Mouse (Mus musculus): ENCODE measurements at regions not wholly inside any gene's neighbourhood (a gene's known extent, or its start where the extent isn't known, plus 50 kb on each side); places are given as distances from the start of the nearest gene placed in this dataset.

- Histone ChIP-seq H3K27me3 (ENCODE audit: control insufficient read depth, insufficient read depth, low read length) (peaks cover 5% of the 10 kb centered on the region; the same call in 1 of the 2 replicates), H3K27ac (ENCODE audit: low read depth, low read length) (no peak overlapping the region), H3K4me2 (no peak overlapping the region), H3K4me3 (ENCODE audit: low read depth, low read length) (no peak overlapping the region), H3K36me3 (ENCODE audit: control insufficient read depth, insufficient read depth, low read length) (no peaks in the 10 kb centered on the region), H3K4me1 (ENCODE audit: control insufficient read depth, insufficient read depth, low read length) (peaks cover 10% of the 10 kb centered on the region; the same call in 1 of the 2 replicates), H3K9me3 (ENCODE audit: control insufficient read depth, low read length) (peaks cover 4% of the 10 kb centered on the region; the same call in 1 of the 2 replicates), H3K9ac (ENCODE audit: low read length) (no peak overlapping the region)
- ATAC-seq (ENCODE audit: low FRiP score) (no peak), DNase-seq (ENCODE audit: low spot score, missing footprints) (peak; percentile 65)
- WGBS: 90% methylated on average over 5 of the region's 5 CpGs
Measured at GRCm38 (mm10) chr2:173344221-173344620, 67.9 kb upstream of the Pmepa1 start.

GRCm38 (mm10) chr2:173347341-173347740, 71.0 kb upstream of the Pmepa1 start:
- ATAC-seq (ENCODE audit: low FRiP score): no peak
- 76% methylated on average over 11 of the region's 11 CpGs for WGBS
- Histone ChIP-seq H3K4me2 (no peak overlapping the region), H3K27ac (ENCODE audit: low read depth, low read length) (no peak overlapping the region), H3K9me3 (ENCODE audit: control insufficient read depth, low read length) (peaks cover 4% of the 10 kb centered on the region; the same call in 1 of the 2 replicates), H3K27me3 (ENCODE audit: control insufficient read depth, insufficient read depth, low read length) (no peaks in the 10 kb centered on the region), H3K4me1 (ENCODE audit: control insufficient read depth, insufficient read depth, low read length) (no peaks in the 10 kb centered on the region), H3K9ac (ENCODE audit: low read length) (no peak overlapping the region), H3K36me3 (ENCODE audit: control insufficient read depth, insufficient read depth, low read length) (no peaks in the 10 kb centered on the region), H3K4me3 (ENCODE audit: low read depth, low read length) (no peak overlapping the region)
- DNase-seq (ENCODE audit: low spot score, missing footprints): no peak

GRCm38 (mm10) chr2:173348757-173349156, 72.4 kb upstream of the Pmepa1 start:
- Histone ChIP-seq H3K27ac (ENCODE audit: low read depth, low read length) (no peak overlapping the region), H3K9ac (ENCODE audit: low read length) (no peak overlapping the region), H3K27me3 (ENCODE audit: control insufficient read depth, insufficient read depth, low read length) (no peaks in the 10 kb centered on the region), H3K9me3 (ENCODE audit: control insufficient read depth, low read length) (peaks cover 4% of the 10 kb centered on the region; the same call in 1 of the 2 replicates), H3K4me1 (ENCODE audit: control insufficient read depth, insufficient read depth, low read length) (no peaks in the 10 kb centered on the region), H3K4me3 (ENCODE audit: low read depth, low read length) (no peak overlapping the region), H3K36me3 (ENCODE audit: control insufficient read depth, insufficient read depth, low read length) (no peaks in the 10 kb centered on the region), H3K4me2 (no peak overlapping the region)
- no peak for ATAC-seq (ENCODE audit: low FRiP score)
- WGBS: 85% methylated on average over 3 of the region's 3 CpGs
- DNase-seq (ENCODE audit: low spot score, missing footprints): peak; percentile 73

GRCm38 (mm10) chr2:173349510-173349909, 73.2 kb upstream of the Pmepa1 start:
- ATAC-seq (ENCODE audit: low FRiP score): no peak
- 90% methylated on average over 9 of the region's 9 CpGs for WGBS

GRCm38 (mm10) chr2:173349910-173350309, 73.6 kb upstream of the Pmepa1 start:
- Histone ChIP-seq H3K4me1 (ENCODE audit: control insufficient read depth, insufficient read depth, low read length) (no peaks in the 10 kb centered on the region), H3K27me3 (ENCODE audit: control insufficient read depth, insufficient read depth, low read length) (no peaks in the 10 kb centered on the region), H3K36me3 (ENCODE audit: control insufficient read depth, insufficient read depth, low read length) (no peaks in the 10 kb centered on the region), H3K4me3 (ENCODE audit: low read depth, low read length) (no peak overlapping the region), H3K4me2 (no peak overlapping the region), H3K9ac (ENCODE audit: low read length) (no peak overlapping the region), H3K9me3 (ENCODE audit: control insufficient read depth, low read length) (no peaks in the 10 kb centered on the region), H3K27ac (ENCODE audit: low read depth, low read length) (no peak overlapping the region)
- no peak for ATAC-seq (ENCODE audit: low FRiP score)
- WGBS: 81% methylated on average over 4 of the region's 4 CpGs
- DNase-seq (ENCODE audit: low spot score, missing footprints): peak; percentile 69

More at GRCm38 (mm10) chr2:173349510-173349909, 73.2 kb upstream of the Pmepa1 start:
- Histone ChIP-seq H3K4me3 (ENCODE audit: low read depth, low read length) (no peak overlapping the region), H3K9me3 (ENCODE audit: control insufficient read depth, low read length) (no peaks in the 10 kb centered on the region; the same call in 1 of the 2 replicates), H3K27me3 (ENCODE audit: control insufficient read depth, insufficient read depth, low read length) (no peaks in the 10 kb centered on the region), H3K4me1 (ENCODE audit: control insufficient read depth, insufficient read depth, low read length) (no peaks in the 10 kb centered on the region), H3K36me3 (ENCODE audit: control insufficient read depth, insufficient read depth, low read length) (no peaks in the 10 kb centered on the region), H3K9ac (ENCODE audit: low read length) (no peak overlapping the region), H3K27ac (ENCODE audit: low read depth, low read length) (no peak overlapping the region), H3K4me2 (no peak overlapping the region)
- no peak for DNase-seq (ENCODE audit: low spot score, missing footprints)

- Histone ChIP-seq H3K4me2 (no peak overlapping the region), H3K4me3 (ENCODE audit: low read depth, low read length) (no peak overlapping the region), H3K27ac (ENCODE audit: low read depth, low read length) (no peak overlapping the region), H3K27me3 (ENCODE audit: control insufficient read depth, insufficient read depth, low read length) (no peaks in the 10 kb centered on the region), H3K4me1 (ENCODE audit: control insufficient read depth, insufficient read depth, low read length) (no peaks in the 10 kb centered on the region), H3K36me3 (ENCODE audit: control insufficient read depth, insufficient read depth, low read length) (no peaks in the 10 kb centered on the region), H3K9me3 (ENCODE audit: control insufficient read depth, low read length) (no peaks in the 10 kb centered on the region), H3K9ac (ENCODE audit: low read length) (no peak overlapping the region)
- DNase-seq (ENCODE audit: low spot score, missing footprints) (peak; percentile 86), ATAC-seq (ENCODE audit: low FRiP score) (no peak)
- 92% methylated on average over 3 of the region's 3 CpGs for WGBS
Measured at GRCm38 (mm10) chr2:173350405-173350804, 74.1 kb upstream of the Pmepa1 start.

- no peaks in the 10 kb centered on the region for H3K36me3 ChIP-seq (ENCODE audit: control insufficient read depth, insufficient read depth, low read length)
- H3K9me3 ChIP-seq (ENCODE audit: control insufficient read depth, low read length): no peaks in the 10 kb centered on the region
- H3K4me2 ChIP-seq: no peak overlapping the region
- no peaks in the 10 kb centered on the region for H3K4me1 ChIP-seq (ENCODE audit: control insufficient read depth, insufficient read depth, low read length)
- WGBS: 71% methylated on average over 3 of the region's 3 CpGs
- no peak overlapping the region for H3K27ac ChIP-seq (ENCODE audit: low read depth, low read length)
- no peaks in the 10 kb centered on the region for H3K27me3 ChIP-seq (ENCODE audit: control insufficient read depth, insufficient read depth, low read length)
- no peak overlapping the region for H3K9ac ChIP-seq (ENCODE audit: low read length)
- DNase-seq (ENCODE audit: low spot score, missing footprints) (peak; percentile 79), ATAC-seq (ENCODE audit: low FRiP score) (no peak)
- H3K4me3 ChIP-seq (ENCODE audit: low read depth, low read length): no peak overlapping the region
Measured at GRCm38 (mm10) chr2:173350831-173351230, 74.5 kb upstream of the Pmepa1 start.

GRCm38 (mm10) chr2:173351831-173352755, 75.8 kb upstream of the Pmepa1 start:
- no peak overlapping the region for H3K9ac ChIP-seq (ENCODE audit: low read length)
- no peak overlapping the region for H3K27ac ChIP-seq (ENCODE audit: low read depth, low read length)
- no peaks in the 10 kb centered on the region for H3K36me3 ChIP-seq (ENCODE audit: control insufficient read depth, insufficient read depth, low read length)
- no peak overlapping the region for H3K4me3 ChIP-seq (ENCODE audit: low read depth, low read length)
- H3K9me3 ChIP-seq (ENCODE audit: control insufficient read depth, low read length): no peaks in the 10 kb centered on the region
- DNase-seq (ENCODE audit: low spot score, missing footprints) (peak; percentile 84), ATAC-seq (ENCODE audit: low FRiP score) (no peak)
- no peaks in the 10 kb centered on the region for H3K4me1 ChIP-seq (ENCODE audit: control insufficient read depth, insufficient read depth, low read length)
- 73% methylated on average over 18 of the region's 18 CpGs for WGBS
- no peaks in the 10 kb centered on the region for H3K27me3 ChIP-seq (ENCODE audit: control insufficient read depth, insufficient read depth, low read length)
- no peak overlapping the region for H3K4me2 ChIP-seq

- no peak overlapping the region for H3K9ac ChIP-seq (ENCODE audit: low read length)
- H3K4me3 ChIP-seq (ENCODE audit: low read depth, low read length): no peak overlapping the region
- ATAC-seq (ENCODE audit: low FRiP score) (no peak), DNase-seq (ENCODE audit: low spot score, missing footprints) (no peak)
- no peak overlapping the region for H3K4me2 ChIP-seq
- H3K27me3 ChIP-seq (ENCODE audit: control insufficient read depth, insufficient read depth, low read length): no peaks in the 10 kb centered on the region
- peak overlapping the region; percentile 27; the same call in 1 of the 2 replicates for H3K27ac ChIP-seq (ENCODE audit: low read depth, low read length)
- H3K36me3 ChIP-seq (ENCODE audit: control insufficient read depth, insufficient read depth, low read length): no peaks in the 10 kb centered on the region
- 61% methylated on average over 3 of the region's 3 CpGs for WGBS
- H3K9me3 ChIP-seq (ENCODE audit: control insufficient read depth, low read length): no peaks in the 10 kb centered on the region
- H3K4me1 ChIP-seq (ENCODE audit: control insufficient read depth, insufficient read depth, low read length): no peaks in the 10 kb centered on the region
Measured at GRCm38 (mm10) chr2:173352756-173353139, 76.4 kb upstream of the Pmepa1 start.
